Mouse (Mus musculus): ENCODE results near the gene Ccm2. TPM values are rescaled to one million over a fixed set of nuclear protein-coding genes. Genes with fewer than 3 reads are reported as not detected.

Ccm2 gene
- polyA plus RNA-seq, 1 experiment: 52.3 TPM

DNA sequence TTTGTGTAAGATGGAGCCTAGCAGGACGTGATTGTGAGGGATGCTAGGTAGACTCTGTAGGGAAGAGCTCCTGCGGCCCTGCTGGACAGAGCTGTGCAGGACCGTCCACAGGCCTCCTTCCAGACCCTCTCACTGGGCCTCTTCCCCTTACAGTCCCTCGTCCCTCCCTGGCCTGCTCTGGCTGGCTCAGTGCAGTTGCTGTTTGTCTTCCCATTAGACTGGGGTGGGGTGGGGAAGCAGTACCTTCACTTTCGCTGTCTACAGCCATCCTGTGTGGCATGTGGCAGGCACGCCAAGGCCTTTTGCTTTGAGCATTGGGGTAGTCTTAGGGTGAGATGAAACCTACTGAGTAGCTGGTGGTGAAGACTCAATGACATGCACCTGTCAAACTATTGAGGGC, 15.7 kb downstream of the Ccm2 start:
- TF ChIP-seq POLR2A (IDR thresholded peaks at IDR 0.05; ENCODE audit: borderline replicate concordance, control insufficient read depth, low read depth, low read length) (peak; percentile 49), CTCF (IDR thresholded peaks at IDR 0.05; ENCODE audit: control insufficient read depth, insufficient read depth, low read length) (no peak)
- 7% methylated on average over 6 of the region's 6 CpGs for WGBS
- peaks cover 12% of the 10 kb centered on the region for H3K4me1 ChIP-seq (ENCODE audit: control insufficient read depth, insufficient read depth, low read length)

DNA sequence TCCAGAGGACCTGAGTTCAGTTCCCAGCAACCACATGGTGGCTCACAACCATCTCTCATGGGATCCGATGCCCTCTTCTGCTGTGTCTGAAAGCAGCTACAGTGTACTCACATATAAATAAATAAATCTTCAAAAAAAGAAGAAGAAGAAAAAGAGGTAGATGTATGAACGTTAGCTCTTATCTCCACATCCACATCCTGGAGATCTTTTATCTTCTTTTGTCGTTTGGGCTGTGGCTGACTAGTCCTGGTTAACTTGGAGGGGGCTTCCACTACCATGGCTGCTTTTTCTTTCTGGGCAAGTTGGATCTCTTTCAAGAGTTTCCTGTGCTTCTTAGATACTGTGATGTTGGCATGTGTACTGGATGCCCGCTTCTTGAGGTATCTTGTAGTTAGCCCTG, 16.5 kb downstream of the Ccm2 start:
- 28% methylated on average over 4 of the region's 4 CpGs for WGBS
- no peak for TF ChIP-seq CTCF (IDR thresholded peaks at IDR 0.05; ENCODE audit: control insufficient read depth, insufficient read depth, low read length)
- Histone ChIP-seq H3K4me1 (ENCODE audit: control insufficient read depth, insufficient read depth, low read length) (peaks cover 12% of the 10 kb centered on the region), H3K4me3 (replicated peaks; ENCODE audit: control insufficient read depth, low read depth, low read length) (no peak overlapping the region), H3K27ac (ENCODE audit: control insufficient read depth, insufficient read depth, low read depth, low read length, poor library complexity) (no peak overlapping the region)

More for the DNA sequence above, 15.7 kb downstream of the Ccm2 start:
- H3K4me3 ChIP-seq (replicated peaks; ENCODE audit: control insufficient read depth, low read depth, low read length): peak overlapping the region; percentile 88
- H3K27ac ChIP-seq (ENCODE audit: control insufficient read depth, insufficient read depth, low read depth, low read length, poor library complexity): peak overlapping the region; percentile 41

DNA sequence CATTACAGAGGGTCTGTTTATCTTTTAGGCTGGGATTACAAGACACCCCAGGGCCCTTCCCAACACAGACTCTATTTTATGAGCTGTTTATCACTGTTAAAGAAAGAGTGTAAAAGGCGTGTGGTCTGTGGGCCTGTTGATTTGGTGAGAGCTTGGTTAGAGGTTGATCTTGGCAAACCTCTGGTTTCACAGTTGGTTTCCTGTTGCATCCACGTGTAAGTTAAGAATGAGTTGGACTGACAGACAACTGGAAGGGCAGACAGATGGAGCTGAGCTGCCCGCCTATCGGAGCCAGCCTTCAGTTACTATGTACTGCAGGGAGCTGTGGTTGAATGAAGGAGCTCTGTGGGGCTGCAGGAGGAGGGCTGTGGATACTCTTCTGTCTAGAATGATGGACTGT, 19.8 kb downstream of the Ccm2 start:
- no peak for TF ChIP-seq CTCF (IDR thresholded peaks at IDR 0.05; ENCODE audit: control insufficient read depth, insufficient read depth, low read length)
- TF ChIP-seq POLR2A (IDR thresholded peaks at IDR 0.05; ENCODE audit: borderline replicate concordance, control insufficient read depth, low read depth, low read length): no peak
- WGBS: 12% methylated on average over 4 of the region's 4 CpGs
- no peak overlapping the region for H3K27ac ChIP-seq (ENCODE audit: control insufficient read depth, insufficient read depth, low read depth, low read length, poor library complexity)
- H3K4me3 ChIP-seq (replicated peaks; ENCODE audit: control insufficient read depth, low read depth, low read length): no peak overlapping the region
- H3K4me1 ChIP-seq (ENCODE audit: control insufficient read depth, insufficient read depth, low read length): peaks cover 8% of the 10 kb centered on the region; the same call in 1 of the 2 replicates

DNA sequence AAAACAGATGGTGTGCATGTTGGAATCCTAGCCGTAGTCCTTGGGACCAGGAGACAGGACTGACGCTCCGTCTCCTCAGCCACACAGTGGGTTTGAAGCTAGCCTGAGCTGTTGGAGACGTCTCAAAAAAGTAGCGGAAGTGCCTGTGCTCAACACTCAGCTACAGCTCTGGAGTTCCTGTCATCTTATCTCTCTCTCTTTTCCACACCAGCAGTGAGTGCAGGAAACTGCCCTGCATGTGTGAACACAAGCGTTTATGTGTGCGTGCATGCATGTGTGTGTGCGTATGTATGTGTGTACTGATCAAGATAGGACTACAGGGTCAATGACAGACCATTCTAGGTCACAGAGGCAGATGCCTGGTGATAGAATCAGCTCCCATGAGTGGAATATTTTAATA, 21.3 kb downstream of the Ccm2 start:
- Histone ChIP-seq H3K4me3 (replicated peaks; ENCODE audit: control insufficient read depth, low read depth, low read length) (no peak overlapping the region), H3K4me1 (ENCODE audit: control insufficient read depth, insufficient read depth, low read length) (peaks cover 8% of the 10 kb centered on the region; the same call in 1 of the 2 replicates), H3K27ac (ENCODE audit: control insufficient read depth, insufficient read depth, low read depth, low read length, poor library complexity) (no peak overlapping the region)
- no peak for TF ChIP-seq POLR2A (IDR thresholded peaks at IDR 0.05; ENCODE audit: borderline replicate concordance, control insufficient read depth, low read depth, low read length)
- TF ChIP-seq CTCF (IDR thresholded peaks at IDR 0.05; ENCODE audit: control insufficient read depth, insufficient read depth, low read length): no peak
- WGBS: 54% methylated on average over 8 of the region's 8 CpGs

DNA sequence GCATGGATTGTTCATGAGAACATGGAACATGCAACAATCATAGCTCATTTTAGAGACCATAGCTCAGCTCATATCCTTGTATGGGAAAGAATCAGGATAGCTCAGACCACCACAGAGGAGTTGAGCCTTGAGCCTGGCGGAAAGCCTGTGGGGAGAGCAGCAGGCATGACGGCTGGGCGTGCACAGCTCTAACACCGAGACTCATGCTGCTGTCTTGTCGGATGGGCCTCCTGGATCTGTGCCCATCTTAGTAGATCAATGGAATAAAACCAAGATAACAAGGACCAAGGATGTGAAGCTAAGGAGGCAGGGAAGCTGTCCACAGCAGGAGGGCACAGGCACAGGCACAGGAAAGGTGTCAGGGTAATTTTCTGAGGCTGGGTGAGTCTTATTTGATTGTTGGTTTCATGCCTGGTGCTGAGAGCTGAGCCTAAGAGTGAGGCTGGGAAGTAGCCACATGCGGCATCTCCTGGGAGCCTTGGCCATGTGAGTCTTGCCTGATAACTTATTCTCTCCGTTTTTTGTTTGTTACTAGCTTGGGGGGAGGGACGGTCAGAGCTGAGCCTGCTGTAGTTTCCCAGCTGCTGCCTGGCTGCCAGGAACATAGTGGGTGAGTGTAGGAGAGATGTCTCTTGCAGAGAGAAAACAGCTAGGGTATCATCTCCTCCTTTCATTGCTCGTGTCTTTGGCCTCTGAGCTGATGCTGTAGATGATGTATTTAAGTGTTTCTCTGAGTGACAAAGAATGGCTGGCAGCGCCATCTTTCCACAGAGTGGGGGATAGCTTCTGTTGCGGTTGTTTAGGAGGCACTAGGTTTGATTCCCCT, 22.1 kb downstream of the Ccm2 start:
- Histone ChIP-seq H3K4me1 (ENCODE audit: control insufficient read depth, insufficient read depth, low read length) (peaks cover 5% of the 10 kb centered on the region; the same call in 1 of the 2 replicates), H3K27ac (ENCODE audit: control insufficient read depth, insufficient read depth, low read depth, low read length, poor library complexity) (no peak overlapping the region)
- WGBS: 63% methylated on average over 11 of the region's 11 CpGs

DNA sequence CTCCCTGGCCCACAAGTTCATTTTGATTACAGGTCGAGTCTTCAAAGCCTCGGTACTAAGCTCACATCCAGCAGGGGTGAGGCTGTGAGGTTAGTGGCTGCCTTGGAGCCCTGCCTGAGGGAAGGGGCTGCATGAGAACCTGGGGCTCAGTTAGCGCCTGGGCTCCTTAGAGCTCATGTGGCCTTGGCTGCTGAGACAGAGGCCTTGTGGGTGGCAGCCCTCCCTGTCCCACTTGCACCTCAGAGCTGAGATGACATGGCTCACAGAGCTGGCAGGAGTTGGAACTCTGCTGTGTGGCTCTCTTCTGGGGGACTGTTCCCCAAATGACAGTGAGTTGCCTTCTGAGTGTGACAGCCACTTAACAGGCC, 22.7 kb downstream of the Ccm2 start:
- 47% methylated on average over 3 of the region's 3 CpGs for WGBS
- no peak overlapping the region for H3K4me3 ChIP-seq (replicated peaks; ENCODE audit: control insufficient read depth, low read depth, low read length)
- peaks cover 5% of the 10 kb centered on the region; the same call in 1 of the 2 replicates for H3K4me1 ChIP-seq (ENCODE audit: control insufficient read depth, insufficient read depth, low read length)
- no peak for TF ChIP-seq CTCF (IDR thresholded peaks at IDR 0.05; ENCODE audit: control insufficient read depth, insufficient read depth, low read length)
- no peak for TF ChIP-seq POLR2A (IDR thresholded peaks at IDR 0.05; ENCODE audit: borderline replicate concordance, control insufficient read depth, low read depth, low read length)
- peak overlapping the region; percentile 13; the same call in 1 of the 2 replicates for H3K27ac ChIP-seq (ENCODE audit: control insufficient read depth, insufficient read depth, low read depth, low read length, poor library complexity)

More for the DNA sequence above, 22.1 kb downstream of the Ccm2 start:
- TF ChIP-seq POLR2A (IDR thresholded peaks at IDR 0.05; ENCODE audit: borderline replicate concordance, control insufficient read depth, low read depth, low read length) (no peak), CTCF (IDR thresholded peaks at IDR 0.05; ENCODE audit: control insufficient read depth, insufficient read depth, low read length) (no peak)
- H3K4me3 ChIP-seq (replicated peaks; ENCODE audit: control insufficient read depth, low read depth, low read length): no peak overlapping the region

DNA sequence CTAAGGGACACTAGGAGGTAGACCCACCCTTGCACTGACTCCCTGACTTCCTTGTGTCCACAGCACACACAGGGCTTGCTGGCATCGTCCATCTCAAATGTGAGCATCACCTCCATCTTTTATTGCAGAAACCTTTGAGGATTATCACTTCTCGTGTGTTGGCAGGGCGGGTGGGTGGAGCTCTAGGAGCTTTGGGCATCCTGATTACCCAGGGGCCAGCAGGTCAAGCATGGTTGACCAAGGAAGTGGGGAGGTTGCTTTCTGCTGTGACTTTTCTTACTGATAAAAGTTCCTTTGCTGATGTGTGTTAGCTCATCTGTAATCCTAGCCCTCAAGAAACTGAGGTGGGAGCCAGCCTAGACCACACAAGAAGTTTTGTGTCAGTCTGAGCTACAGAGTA, 29.5 kb downstream of the Ccm2 start:
- Histone ChIP-seq H3K4me3 (replicated peaks; ENCODE audit: control insufficient read depth, low read depth, low read length) (no peak overlapping the region), H3K4me1 (ENCODE audit: control insufficient read depth, insufficient read depth, low read length) (peaks cover 2% of the 10 kb centered on the region), H3K27ac (ENCODE audit: control insufficient read depth, insufficient read depth, low read depth, low read length, poor library complexity) (0 out of 2 replicates have a peak overlapping the region, but pooled peaks have one; percentile 4)
- TF ChIP-seq CTCF (IDR thresholded peaks at IDR 0.05; ENCODE audit: control insufficient read depth, insufficient read depth, low read length) (no peak), POLR2A (IDR thresholded peaks at IDR 0.05; ENCODE audit: borderline replicate concordance, control insufficient read depth, low read depth, low read length) (no peak)
- WGBS: 67% methylated on average over 3 of the region's 3 CpGs

DNA sequence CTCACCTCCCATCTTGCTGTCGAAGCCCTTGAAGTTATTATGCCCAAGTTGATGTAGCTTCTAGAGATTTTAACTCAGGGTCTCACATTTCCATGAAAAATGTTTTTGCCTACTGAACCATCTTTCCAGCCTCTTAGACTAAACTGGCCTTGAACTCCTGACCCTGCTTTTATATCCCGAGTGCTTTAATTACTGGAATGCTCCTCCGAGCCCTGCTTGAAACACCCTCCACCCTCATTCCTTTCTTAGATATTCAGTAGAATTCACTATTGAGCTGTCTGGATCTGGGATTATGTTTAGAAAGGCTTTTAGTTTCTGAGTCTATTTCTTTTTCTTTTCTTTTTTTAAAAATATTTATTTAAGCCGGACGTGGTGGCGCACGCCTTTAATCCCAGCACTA, 32.7 kb downstream of the Ccm2 start:
- 88% methylated on average over 7 of the region's 7 CpGs for WGBS
- no peak for TF ChIP-seq POLR2A (IDR thresholded peaks at IDR 0.05; ENCODE audit: borderline replicate concordance, control insufficient read depth, low read depth, low read length)
- TF ChIP-seq CTCF (IDR thresholded peaks at IDR 0.05; ENCODE audit: control insufficient read depth, insufficient read depth, low read length): no peak
- H3K27ac ChIP-seq (ENCODE audit: control insufficient read depth, insufficient read depth, low read depth, low read length, poor library complexity): no peak overlapping the region
- no peak overlapping the region for H3K4me3 ChIP-seq (replicated peaks; ENCODE audit: control insufficient read depth, low read depth, low read length)
- H3K4me1 ChIP-seq (ENCODE audit: control insufficient read depth, insufficient read depth, low read length): peaks cover 3% of the 10 kb centered on the region
